Comparison of ENCODE assay signal across 9 mouse cellular contexts in genomic region chr16:43462470-43463455, GRCm38 (mm10).
DNase-seq lines count a peak whose midpoint lies in the region; ATAC-seq and TF ChIP-seq lines count a peak whose summit lies in the region.
"Had no signal": no experiment of that assay in that cellular context is flagged by ENCODE, and none has a peak within 500 bp of the region (broad histone marks: within the 10 kb centered on the region; RNA-seq: fewer than 3 reads in every experiment).

No protein-coding gene starts in this region.

- WGBS in forebrain, embryonic 14.5 days: 44% methylated on average over 11 of the region's 11 CpGs
- 46% methylated on average over 11 of the region's 11 CpGs for WGBS in forebrain, embryonic 12.5 days
- 59% methylated on average over 11 of the region's 11 CpGs for WGBS in limb, embryonic 14.5 days
- WGBS in limb, embryonic 10.5 days: 75% methylated on average over 11 of the region's 11 CpGs
- WGBS in embryonic facial prominence, embryonic 14.5 days: 44% methylated on average over 11 of the region's 11 CpGs
- WGBS in neural tube, embryonic 15.5 days: 53% methylated on average over 11 of the region's 11 CpGs

- peaks cover 24% of the 10 kb centered on the region for H3K4me1 ChIP-seq in forebrain, embryonic 14.5 days (ENCODE audit: control insufficient read depth, insufficient read depth, low read length)
- peaks cover 25% of the 10 kb centered on the region for H3K4me1 ChIP-seq in forebrain, embryonic 12.5 days
- no peaks in the 10 kb centered on the region for H3K4me1 ChIP-seq in limb, embryonic 14.5 days (ENCODE audit: control insufficient read depth, insufficient read depth, low read length)
- 0 out of 2 replicates have a peak, but pooled peaks cover 2% of the 10 kb centered on the region for H3K4me1 ChIP-seq in limb, embryonic 10.5 days
- peaks cover 14% of the 10 kb centered on the region for H3K4me1 ChIP-seq in embryonic facial prominence, embryonic 14.5 days (ENCODE audit: control insufficient read depth, insufficient read depth, low read length)
- peaks cover 14% of the 10 kb centered on the region for H3K4me1 ChIP-seq in neural tube, embryonic 15.5 days

- H3K9ac ChIP-seq in forebrain, embryonic 14.5 days (ENCODE audit: low read length): no peak overlapping the region
- no peak overlapping the region for H3K9ac ChIP-seq in forebrain, embryonic 12.5 days
- H3K9ac ChIP-seq in limb, embryonic 14.5 days (ENCODE audit: low read depth, low read length, severe bottlenecking): no peak overlapping the region
- no peak overlapping the region; the same call in 1 of the 2 replicates for H3K9ac ChIP-seq in embryonic facial prominence, embryonic 14.5 days (ENCODE audit: low read depth, low read length)
- H3K9ac ChIP-seq in neural tube, embryonic 15.5 days (replicated peaks): no peak overlapping the region

- no peak overlapping the region for H3K4me3 ChIP-seq in forebrain, embryonic 14.5 days (ENCODE audit: low read depth, low read length)
- no peak overlapping the region for H3K4me3 ChIP-seq in forebrain, embryonic 12.5 days (replicated peaks)
- H3K4me3 ChIP-seq in limb, embryonic 14.5 days (replicated peaks; ENCODE audit: low read length): no peak overlapping the region
- H3K4me3 ChIP-seq in limb, embryonic 10.5 days: no peak overlapping the region
- H3K4me3 ChIP-seq in embryonic facial prominence, embryonic 14.5 days (ENCODE audit: low read depth, low read length): no peak overlapping the region
- no peak overlapping the region for H3K4me3 ChIP-seq in neural tube, embryonic 15.5 days (replicated peaks)

- no peaks in the 10 kb centered on the region for H3K27me3 ChIP-seq in forebrain, embryonic 14.5 days (replicated peaks; ENCODE audit: control insufficient read depth, insufficient read depth, low read length)
- H3K27me3 ChIP-seq in forebrain, embryonic 12.5 days: no peaks in the 10 kb centered on the region
- no peaks in the 10 kb centered on the region for H3K27me3 ChIP-seq in limb, embryonic 14.5 days (ENCODE audit: control insufficient read depth, insufficient read depth, low read length)
- H3K27me3 ChIP-seq in limb, embryonic 10.5 days (ENCODE audit: low read depth, poor library complexity, severe bottlenecking): no peaks in the 10 kb centered on the region
- no peaks in the 10 kb centered on the region for H3K27me3 ChIP-seq in embryonic facial prominence, embryonic 14.5 days (replicated peaks; ENCODE audit: control insufficient read depth, insufficient read depth, low read length)
- H3K27me3 ChIP-seq in neural tube, embryonic 15.5 days (replicated peaks): no peaks in the 10 kb centered on the region

- no peaks in the 10 kb centered on the region for H3K9me3 ChIP-seq in forebrain, embryonic 14.5 days (replicated peaks; ENCODE audit: control insufficient read depth, low read length)
- no peaks in the 10 kb centered on the region for H3K9me3 ChIP-seq in forebrain, embryonic 12.5 days
- H3K9me3 ChIP-seq in limb, embryonic 14.5 days (ENCODE audit: control insufficient read depth, low read length): no peaks in the 10 kb centered on the region
- H3K9me3 ChIP-seq in limb, embryonic 10.5 days (replicated peaks): no peaks in the 10 kb centered on the region
- no peaks in the 10 kb centered on the region for H3K9me3 ChIP-seq in embryonic facial prominence, embryonic 14.5 days (ENCODE audit: control insufficient read depth, low read length)
- no peaks in the 10 kb centered on the region for H3K9me3 ChIP-seq in neural tube, embryonic 15.5 days (replicated peaks)

- H3K4me2 ChIP-seq in forebrain, embryonic 14.5 days (ENCODE audit: low read length): no peak overlapping the region
- no peak overlapping the region for H3K4me2 ChIP-seq in forebrain, embryonic 12.5 days
- no peak overlapping the region for H3K4me2 ChIP-seq in limb, embryonic 14.5 days (replicated peaks; ENCODE audit: low read depth, low read length, severe bottlenecking)
- no peak overlapping the region for H3K4me2 ChIP-seq in embryonic facial prominence, embryonic 14.5 days (ENCODE audit: low read depth, low read length)
- H3K4me2 ChIP-seq in neural tube, embryonic 15.5 days: no peak overlapping the region

- DNase-seq in forebrain, embryonic 14.5 days (ENCODE audit: low spot score): peak; percentile 36
- DNase-seq in limb, embryonic 14.5 days (ENCODE audit: low spot score): peak; percentile 22
- DNase-seq in limb, embryonic 10.5 days (ENCODE audit: low spot score): no peak
- DNase-seq in embryonic facial prominence, embryonic 14.5 days (ENCODE audit: low spot score): peak; percentile 65
- DNase-seq in adrenal gland, postnatal 4 days (ENCODE audit: low spot score in 2 of 2): no peak
- DNase-seq in frontal cortex, postnatal 25 days (ENCODE audit: low spot score in 2 of 2): no peak
- DNase-seq: adrenal gland, adult 8-10 months had no signal

- no peak for ATAC-seq in forebrain, embryonic 14.5 days
- no peak for ATAC-seq in forebrain, embryonic 12.5 days (ENCODE audit: low FRiP score)
- no peak for ATAC-seq in limb, embryonic 14.5 days (ENCODE audit: low FRiP score, low read depth)
- ATAC-seq in embryonic facial prominence, embryonic 14.5 days (ENCODE audit: low read depth): peak; percentile 63; the same call in 1 of the 2 replicates
- ATAC-seq in neural tube, embryonic 15.5 days (ENCODE audit: low FRiP score): no peak; the same call in 1 of the 2 replicates

- TF ChIP-seq POLR2A in limb, embryonic 14.5 days (IDR thresholded peaks at IDR 0.05; ENCODE audit: borderline replicate concordance, extremely low read depth, insufficient read depth, insufficient read length): no peak

- no peaks in the 10 kb centered on the region for H3K36me3 ChIP-seq in forebrain, embryonic 14.5 days (ENCODE audit: control insufficient read depth, insufficient read depth, low read length)
- H3K36me3 ChIP-seq in forebrain, embryonic 12.5 days (replicated peaks): no peaks in the 10 kb centered on the region
- no peaks in the 10 kb centered on the region for H3K36me3 ChIP-seq in limb, embryonic 14.5 days (ENCODE audit: control insufficient read depth, insufficient read depth, low read length)
- H3K36me3 ChIP-seq in limb, embryonic 10.5 days: no peaks in the 10 kb centered on the region
- H3K36me3 ChIP-seq in embryonic facial prominence, embryonic 14.5 days (ENCODE audit: control insufficient read depth, insufficient read depth, low read length): no peaks in the 10 kb centered on the region
- no peaks in the 10 kb centered on the region for H3K36me3 ChIP-seq in neural tube, embryonic 15.5 days

- no peak overlapping the region for H3K27ac ChIP-seq in forebrain, embryonic 14.5 days (ENCODE audit: low read depth, low read length)
- H3K27ac ChIP-seq in forebrain, embryonic 12.5 days: no peak overlapping the region
- H3K27ac ChIP-seq in limb, embryonic 14.5 days (replicated peaks; ENCODE audit: low read depth, low read length): no peak overlapping the region
- no peak overlapping the region for H3K27ac ChIP-seq in limb, embryonic 10.5 days
- no peak overlapping the region; the same call in 1 of the 2 replicates for H3K27ac ChIP-seq in embryonic facial prominence, embryonic 14.5 days (replicated peaks; ENCODE audit: low read depth, low read length)
- 0 out of 2 replicates have a peak overlapping the region, but pooled peaks have one; percentile 23 for H3K27ac ChIP-seq in neural tube, embryonic 15.5 days (replicated peaks)

Comparison
In these comparisons a context has a peak if more than half of its experiments do, and no peak if none do; other contexts are left out.
1. DNase-seq: peak in forebrain, embryonic 14.5 days (single experiment), limb, embryonic 14.5 days (single experiment) and embryonic facial prominence, embryonic 14.5 days (single experiment); none in limb, embryonic 10.5 days (single experiment), adrenal gland, postnatal 4 days (0 of 2) and frontal cortex, postnatal 25 days (0 of 2).